Mouse (Mus musculus) limb, embryonic 12.5 days (tissue): Measurements from ENCODE around the gene Wbp11. TPM values are rescaled to one million over a fixed set of nuclear protein-coding genes. Genes with fewer than 3 reads are reported as not detected.

Experiments used
- ATAC-seq: fragments of 200-750 bp; cut with Nextera tagmentation; 2 replicates; pipeline ENCODE4 v1.8.0; 2017; ENCODE audit warnings: low read depth, moderate TSS enrichment; ENCODE audit not compliant: insufficient number of reproducible peaks, insufficient read depth, low FRiP score, low TSS enrichment
- H3K27ac ChIP-seq: fragments of 300-500 bp; sonication (generic); 2 replicates; pipeline ENCODE4 v1.5.1; 2016; ENCODE audit warnings: mild to moderate bottlenecking, moderate library complexity
- H3K27me3 ChIP-seq: fragments of 300-500 bp; sonication (generic); 2 replicates; pipeline ENCODE4 v1.6.1; 2016; ENCODE audit warnings: mild to moderate bottlenecking, moderate library complexity
- H3K36me3 ChIP-seq: fragments of 300-500 bp; sonication (generic); 2 replicates; pipeline ENCODE4 v1.6.1; 2016; ENCODE audit warnings: mild to moderate bottlenecking, moderate library complexity
- H3K4me1 ChIP-seq: fragments of 300-500 bp; sonication (generic); replicated peaks from 2 replicates; pipeline ENCODE4 v1.6.1; 2016
- H3K4me2 ChIP-seq: fragments of 300-500 bp; sonication (generic); 2 replicates; pipeline ENCODE4 v1.6.1; 2016; ENCODE audit warnings: mild to moderate bottlenecking, moderate library complexity
- H3K4me3 ChIP-seq: fragments of 300-500 bp; sonication (generic); replicated peaks from 2 replicates; pipeline ENCODE4 v1.5.1; 2016; ENCODE audit warnings: mild to moderate bottlenecking
- H3K9ac ChIP-seq: fragments of 300-500 bp; sonication (generic); replicated peaks from 2 replicates; pipeline ENCODE4 v1.6.1; 2016; ENCODE audit warnings: mild to moderate bottlenecking, moderate library complexity
- H3K9me3 ChIP-seq: fragments of 300-500 bp; sonication (generic); 2 replicates; pipeline ENCODE4 v1.6.1; 2016; ENCODE audit warnings: mild to moderate bottlenecking, moderate library complexity
- WGBS: fragments of 180-500 bp; shearing (Covaris S2); methylation state at CpG from one replicate; pipeline ENCODE4 v1.1.7; 2016; 5-methylcytosine and 5-hydroxymethylcytosine counted together
- polyA plus RNA-seq: library from polyadenylated mRNA; unstranded; fragments of >200 nt; fragmentation: Nextera tagmentation; extraction: Ambion mirVana; gene quantifications from 2 replicates; pipeline ENCODE4 v1.2.1, GENCODE M21; 2016

Gene Wbp11
- polyA plus RNA-seq, 1 experiment from 2014 or later, result 133 TPM

DNA sequence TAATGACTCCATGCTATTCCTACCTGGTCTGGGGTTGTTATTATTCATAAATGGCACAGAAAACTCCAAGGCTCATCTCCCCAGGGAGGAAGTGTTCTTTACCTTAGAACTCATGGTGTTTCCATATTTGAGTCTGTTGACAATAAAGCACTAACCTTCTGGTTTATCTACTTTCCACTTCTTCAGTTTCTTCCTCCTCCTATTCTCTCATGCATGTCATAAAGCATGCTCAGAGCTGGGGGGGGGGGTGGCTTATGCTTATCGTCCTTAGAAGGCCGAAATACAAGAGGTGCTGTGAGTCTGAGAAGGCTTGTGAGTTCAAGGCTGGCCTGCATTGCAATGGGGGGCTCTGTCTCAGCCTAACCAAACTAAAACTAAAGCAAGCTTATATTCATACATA is 27.1 kb upstream of the Wbp11 start:
- H3K27me3 ChIP-seq, result no peaks in the 10 kb centered on the region; the same call in 1 of the 2 replicates
- no peak overlapping the region for H3K9ac ChIP-seq
- no peak overlapping the region for H3K4me2 ChIP-seq
- H3K4me1 ChIP-seq, result peaks cover 33% of the 10 kb centered on the region
- ATAC-seq, result no peak
- no peak overlapping the region for H3K27ac ChIP-seq
- H3K9me3 ChIP-seq, result no peaks in the 10 kb centered on the region
- H3K4me3 ChIP-seq, result no peak overlapping the region
- no peaks in the 10 kb centered on the region for H3K36me3 ChIP-seq
- WGBS, result 81% methylated on average over 2 of the region's 2 CpGs

DNA sequence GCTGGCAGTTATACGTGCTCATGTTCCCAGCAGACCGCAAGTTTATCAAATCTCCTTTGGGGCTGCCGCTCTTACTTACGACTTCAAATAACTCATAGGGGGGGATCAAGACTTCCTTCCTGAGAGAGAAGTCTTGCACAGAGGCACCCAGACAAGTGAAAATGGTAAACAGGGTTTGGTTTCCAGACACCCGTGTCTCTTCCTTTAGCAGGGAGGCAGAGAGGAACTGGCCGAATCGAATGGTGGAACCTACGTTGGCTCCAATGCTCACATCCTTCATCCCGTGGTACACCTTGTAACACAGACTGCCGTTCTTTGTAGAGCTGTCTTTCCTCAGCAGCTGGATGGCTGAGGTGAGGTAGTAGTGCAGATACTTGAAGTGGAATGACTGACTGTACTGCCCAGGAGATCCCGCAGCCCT is 26.3 kb upstream of the Wbp11 start:
- H3K9me3 ChIP-seq, result no peaks in the 10 kb centered on the region
- 82% methylated on average over 11 of the region's 11 CpGs for WGBS
- H3K4me2 ChIP-seq, result no peak overlapping the region
- H3K9ac ChIP-seq, result no peak overlapping the region
- H3K4me1 ChIP-seq, result peaks cover 33% of the 10 kb centered on the region
- no peak for ATAC-seq
- H3K27ac ChIP-seq, result no peak overlapping the region
- no peaks in the 10 kb centered on the region; the same call in 1 of the 2 replicates for H3K27me3 ChIP-seq
- H3K36me3 ChIP-seq, result no peaks in the 10 kb centered on the region
- H3K4me3 ChIP-seq, result no peak overlapping the region

DNA sequence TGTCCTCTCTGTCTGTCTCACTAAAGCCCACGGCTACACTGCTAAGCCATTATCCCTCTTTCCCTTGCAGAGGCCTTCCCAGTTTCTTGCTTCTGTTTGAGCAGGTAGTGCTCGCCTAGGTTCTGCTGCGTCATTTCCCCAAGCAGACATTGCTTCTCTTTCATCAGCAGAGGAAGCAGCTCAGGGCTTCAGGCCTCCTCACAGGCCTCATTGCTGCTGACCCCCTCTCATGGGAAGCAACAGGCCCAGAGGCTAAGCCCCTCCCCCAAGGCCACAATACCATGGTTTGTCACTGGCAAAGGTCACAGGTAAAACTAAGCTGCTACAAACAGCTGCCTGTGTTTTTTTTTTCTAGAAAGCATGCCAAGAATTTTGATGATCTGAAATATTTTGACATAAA is 24.7 kb upstream of the Wbp11 start:
- H3K36me3 ChIP-seq, result no peaks in the 10 kb centered on the region
- ATAC-seq, result no peak
- 39% methylated on average over 3 of the region's 3 CpGs for WGBS
- H3K27ac ChIP-seq, result peak overlapping the region; percentile 80
- H3K27me3 ChIP-seq, result no peaks in the 10 kb centered on the region
- H3K4me3 ChIP-seq, result no peak overlapping the region
- H3K4me1 ChIP-seq, result peaks cover 27% of the 10 kb centered on the region
- no peak overlapping the region for H3K9ac ChIP-seq
- no peak overlapping the region; the same call in 1 of the 2 replicates for H3K4me2 ChIP-seq
- H3K9me3 ChIP-seq, result no peaks in the 10 kb centered on the region

DNA sequence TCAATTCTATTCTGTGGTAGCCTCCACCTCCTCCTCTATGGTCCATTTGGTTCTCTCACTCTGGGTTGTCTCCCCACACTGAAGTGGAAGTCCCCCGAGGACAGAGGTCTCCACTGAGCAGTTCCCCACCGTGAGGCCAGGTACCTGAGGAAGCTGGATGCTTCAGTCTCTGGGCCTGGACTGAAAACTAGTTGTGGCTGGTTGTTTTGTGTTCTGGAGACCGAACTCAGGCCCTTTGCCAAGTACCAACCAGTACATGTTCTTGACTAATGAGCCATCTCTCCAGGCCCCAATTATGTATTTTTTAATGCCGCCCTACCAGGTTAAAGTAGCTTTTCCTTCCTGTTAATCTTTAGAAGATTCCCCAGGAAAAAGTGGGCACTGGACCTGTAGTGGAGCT is 24.3 kb upstream of the Wbp11 start:
- H3K9ac ChIP-seq, result no peak overlapping the region
- H3K9me3 ChIP-seq, result no peaks in the 10 kb centered on the region
- peak overlapping the region; percentile 15; the same call in 1 of the 2 replicates for H3K4me2 ChIP-seq
- 81% methylated on average over 4 of the region's 4 CpGs for WGBS
- H3K27me3 ChIP-seq, result no peaks in the 10 kb centered on the region
- H3K4me3 ChIP-seq, result no peak overlapping the region
- H3K4me1 ChIP-seq, result peaks cover 23% of the 10 kb centered on the region
- peak overlapping the region; percentile 80 for H3K27ac ChIP-seq
- ATAC-seq, result no peak
- no peaks in the 10 kb centered on the region for H3K36me3 ChIP-seq

DNA sequence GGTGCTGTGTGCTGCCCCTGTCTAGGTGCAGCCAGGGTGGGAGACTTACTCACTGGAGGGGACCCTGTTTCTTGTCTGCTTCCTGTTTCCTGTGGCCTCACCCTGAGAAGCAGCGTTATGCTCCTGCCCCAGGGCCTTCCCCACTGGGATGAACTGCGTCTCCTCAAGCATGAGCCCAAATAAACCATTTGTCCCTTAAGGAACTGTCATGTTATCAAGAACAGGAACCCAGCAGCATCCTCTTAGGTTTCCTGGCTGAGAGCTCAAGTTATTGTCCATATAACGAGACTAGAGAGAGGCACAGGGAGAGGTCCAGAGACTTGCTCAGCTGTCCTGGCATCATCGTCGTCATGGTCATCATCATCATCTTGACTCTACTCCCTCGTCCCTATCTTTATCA is 22.2 kb upstream of the Wbp11 start:
- Histone ChIP-seq H3K9ac (no peak overlapping the region), H3K36me3 (no peaks in the 10 kb centered on the region), H3K4me1 (peaks cover 12% of the 10 kb centered on the region), H3K9me3 (no peaks in the 10 kb centered on the region), H3K27ac (no peak overlapping the region), H3K4me3 (no peak overlapping the region), H3K27me3 (no peaks in the 10 kb centered on the region), H3K4me2 (no peak overlapping the region)
- ATAC-seq, result no peak
- 76% methylated on average over 6 of the region's 6 CpGs for WGBS

DNA sequence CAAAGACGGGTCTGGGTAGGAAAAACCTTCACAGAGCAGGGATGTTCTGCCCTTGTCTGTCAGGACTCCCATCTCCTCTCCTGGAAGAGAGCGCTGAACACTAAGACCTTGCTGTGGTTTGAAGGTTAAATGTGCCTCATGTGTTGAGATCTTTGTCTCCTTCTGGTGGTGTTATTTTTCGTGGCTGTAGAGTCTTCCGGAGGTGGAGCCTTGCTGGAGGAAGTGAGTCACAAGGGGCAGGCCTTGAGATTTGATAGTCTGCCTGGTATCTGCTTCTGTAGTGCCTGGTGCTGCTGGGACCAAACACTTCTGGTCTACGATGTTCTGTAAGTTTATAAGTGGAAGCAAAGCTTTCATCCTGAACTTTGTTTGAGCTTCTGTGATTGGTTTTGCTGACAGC is 20.9 kb upstream of the Wbp11 start:
- no peak overlapping the region for H3K9ac ChIP-seq
- H3K27me3 ChIP-seq, result no peaks in the 10 kb centered on the region
- ATAC-seq, result no peak
- H3K4me3 ChIP-seq, result no peak overlapping the region
- H3K4me2 ChIP-seq, result no peak overlapping the region
- H3K4me1 ChIP-seq, result peaks cover 9% of the 10 kb centered on the region
- no peaks in the 10 kb centered on the region for H3K36me3 ChIP-seq
- no peak overlapping the region for H3K27ac ChIP-seq
- H3K9me3 ChIP-seq, result no peaks in the 10 kb centered on the region
- WGBS, result 87% methylated on average over 5 of the region's 5 CpGs

DNA sequence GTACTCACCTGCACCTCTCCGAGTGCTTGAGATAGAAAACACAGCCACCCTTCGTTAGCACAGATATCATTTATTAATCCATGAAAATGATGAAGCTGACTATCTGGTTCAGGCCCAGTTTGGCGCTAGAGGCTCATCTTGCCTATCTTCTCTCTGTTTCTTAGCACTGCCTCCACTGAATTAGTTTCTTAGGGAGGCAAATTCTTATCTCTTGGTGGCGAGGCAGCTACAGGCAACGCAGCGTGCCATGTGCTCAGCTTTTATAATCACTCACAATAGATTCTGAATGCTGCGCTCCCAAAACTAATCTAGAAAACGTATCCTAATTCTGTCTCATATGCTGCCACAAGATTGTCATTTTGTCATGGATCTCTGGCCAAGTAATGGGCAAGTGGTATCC is 20.4 kb upstream of the Wbp11 start:
- no peak overlapping the region for H3K4me3 ChIP-seq
- no peaks in the 10 kb centered on the region for H3K27me3 ChIP-seq
- no peak overlapping the region for H3K9ac ChIP-seq
- H3K36me3 ChIP-seq, result no peaks in the 10 kb centered on the region
- ATAC-seq, result no peak
- H3K27ac ChIP-seq, result no peak overlapping the region
- 92% methylated on average over 8 of the region's 8 CpGs for WGBS
- no peaks in the 10 kb centered on the region for H3K9me3 ChIP-seq
- H3K4me2 ChIP-seq, result no peak overlapping the region
- peaks cover 9% of the 10 kb centered on the region for H3K4me1 ChIP-seq

DNA sequence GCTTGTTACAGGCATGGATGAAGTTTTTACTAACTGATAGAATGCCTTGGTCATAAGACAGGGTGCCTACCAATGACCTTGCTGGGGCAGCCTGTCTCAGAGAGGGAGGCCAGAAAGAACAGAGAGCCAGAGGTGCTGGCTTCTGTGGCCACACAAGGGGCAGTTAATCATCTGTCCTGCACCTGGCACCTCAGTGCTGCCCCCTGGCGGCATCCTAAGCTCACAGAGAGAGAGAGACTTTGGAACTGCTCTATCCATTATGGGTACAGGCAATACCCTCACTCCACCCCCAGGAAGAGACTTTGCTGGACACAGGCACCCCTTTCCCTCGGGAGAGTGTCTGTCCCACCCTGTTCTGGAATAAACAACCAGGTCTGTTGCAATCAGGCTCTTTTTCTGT is 19.8 kb upstream of the Wbp11 start:
- 30% methylated on average over 2 of the region's 2 CpGs for WGBS
- peaks cover 7% of the 10 kb centered on the region for H3K4me1 ChIP-seq
- H3K4me3 ChIP-seq, result no peak overlapping the region
- H3K27me3 ChIP-seq, result no peaks in the 10 kb centered on the region
- H3K4me2 ChIP-seq, result no peak overlapping the region
- no peaks in the 10 kb centered on the region for H3K9me3 ChIP-seq
- no peak overlapping the region for H3K9ac ChIP-seq
- H3K27ac ChIP-seq, result no peak overlapping the region
- ATAC-seq, result no peak
- no peaks in the 10 kb centered on the region for H3K36me3 ChIP-seq

DNA sequence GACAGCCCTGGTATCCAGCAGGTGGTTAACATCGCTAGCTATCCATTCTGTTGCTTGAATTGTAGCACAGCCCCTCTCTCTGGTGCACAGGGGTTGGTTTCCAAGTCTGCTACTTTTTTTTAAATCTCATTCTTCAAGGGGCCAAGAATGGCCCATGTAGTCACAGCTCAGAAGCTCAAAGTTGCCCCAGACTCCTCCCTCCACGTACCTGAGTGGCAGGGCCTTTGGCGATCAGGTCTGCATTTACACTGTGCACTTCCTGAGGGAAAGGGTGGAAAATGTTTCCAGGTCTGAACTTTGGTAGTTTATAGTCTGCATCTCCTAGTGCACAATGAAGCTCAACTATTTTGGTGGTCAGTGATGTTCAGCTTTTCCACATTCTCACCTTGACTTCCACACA is 19.2 kb upstream of the Wbp11 start:
- Histone ChIP-seq H3K9me3 (no peaks in the 10 kb centered on the region), H3K27me3 (no peaks in the 10 kb centered on the region), H3K9ac (no peak overlapping the region), H3K36me3 (no peaks in the 10 kb centered on the region), H3K4me2 (no peak overlapping the region), H3K4me3 (no peak overlapping the region), H3K4me1 (peaks cover 2% of the 10 kb centered on the region), H3K27ac (no peak overlapping the region)
- WGBS, result 95% methylated on average over 3 of the region's 3 CpGs
- no peak for ATAC-seq

DNA sequence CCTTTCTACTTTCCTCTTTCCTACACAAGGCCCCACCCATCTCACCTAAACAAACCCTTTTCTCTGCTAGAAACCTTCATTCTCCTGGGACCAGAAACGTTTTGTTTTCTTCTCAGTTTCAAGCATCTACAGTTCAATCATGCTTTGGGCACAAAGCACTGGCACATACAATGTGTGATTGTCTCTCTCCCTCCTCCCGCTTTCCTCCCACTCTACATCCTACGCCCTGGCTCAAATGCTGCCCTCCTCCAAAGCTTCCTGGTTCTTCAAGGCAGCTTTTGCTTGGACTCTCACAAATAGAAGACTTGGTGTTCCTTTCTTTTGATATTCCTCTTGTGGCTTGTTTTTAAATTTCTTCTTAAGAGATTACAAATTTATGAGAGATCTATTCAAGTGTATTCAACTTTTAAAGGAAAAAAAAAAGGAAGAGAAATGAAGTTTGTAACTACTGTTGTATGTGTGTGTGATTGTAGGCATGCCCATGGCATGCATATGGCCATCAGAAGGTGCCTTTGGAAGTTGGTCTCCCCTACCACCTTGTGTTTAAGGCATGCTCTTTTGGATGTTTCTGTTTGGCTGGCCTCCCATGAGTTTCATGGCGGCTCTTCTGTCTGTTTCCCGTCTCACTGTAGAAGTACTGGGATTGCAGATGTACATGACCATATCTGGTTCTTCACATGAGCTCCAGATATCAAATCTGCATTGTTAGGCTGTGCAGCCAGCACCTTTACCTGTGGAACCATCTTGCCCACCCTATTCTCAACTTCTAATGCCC is 17.9 kb upstream of the Wbp11 start:
- no peaks in the 10 kb centered on the region for H3K36me3 ChIP-seq
- WGBS, result 79% methylated on average over 5 of the region's 5 CpGs
- no peak overlapping the region for H3K9ac ChIP-seq
- ATAC-seq, result no peak
- H3K4me2 ChIP-seq, result no peak overlapping the region
- H3K4me3 ChIP-seq, result no peak overlapping the region
- no peaks in the 10 kb centered on the region for H3K4me1 ChIP-seq
- no peaks in the 10 kb centered on the region for H3K27me3 ChIP-seq
- H3K9me3 ChIP-seq, result no peaks in the 10 kb centered on the region
- no peak overlapping the region for H3K27ac ChIP-seq

DNA sequence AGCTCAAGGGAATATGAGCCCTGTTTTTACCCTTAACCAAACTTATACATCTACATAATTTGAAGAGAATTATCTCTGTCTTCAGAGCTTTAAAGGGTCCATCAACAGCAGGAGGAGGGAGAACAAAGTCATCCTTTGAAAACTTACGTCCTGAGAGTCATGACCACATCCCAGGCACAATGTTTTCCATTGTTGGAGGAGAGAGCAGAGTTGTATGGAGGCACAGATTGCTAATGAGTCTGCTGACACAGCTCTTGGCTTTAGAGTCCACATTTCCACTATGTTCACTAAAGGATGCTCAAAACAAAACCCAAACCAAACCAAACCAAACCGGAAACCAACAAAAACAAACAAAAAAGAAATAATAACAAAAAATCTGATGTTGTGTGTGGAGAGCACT is 16.9 kb upstream of the Wbp11 start:
- H3K27me3 ChIP-seq, result no peaks in the 10 kb centered on the region
- 83% methylated on average over 2 of the region's 2 CpGs for WGBS
- H3K9ac ChIP-seq, result no peak overlapping the region

DNA sequence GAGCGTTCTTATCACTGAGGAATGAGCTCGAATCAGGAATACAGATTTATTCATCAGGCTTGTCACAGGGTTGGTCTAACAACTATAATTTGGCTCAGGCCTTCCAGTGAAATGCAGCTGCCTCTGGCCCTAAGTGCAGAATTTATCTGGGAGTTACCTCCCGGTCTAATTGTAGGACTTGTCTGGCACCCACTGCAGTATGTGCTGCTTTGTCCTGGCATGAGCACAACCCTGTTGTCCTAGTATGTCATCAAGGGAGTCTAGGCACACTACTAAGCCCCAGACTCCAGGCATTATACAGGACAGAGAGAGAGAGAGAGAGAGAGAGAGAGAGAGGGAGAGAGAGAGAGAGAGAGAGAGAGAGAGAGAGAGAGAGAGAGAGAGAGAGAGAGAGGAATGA is 9.3 kb upstream of the Wbp11 start:
- Histone ChIP-seq H3K9ac (no peak overlapping the region), H3K27me3 (peaks cover 5% of the 10 kb centered on the region; the same call in 1 of the 2 replicates), H3K36me3 (no peaks in the 10 kb centered on the region), H3K4me2 (no peak overlapping the region), H3K9me3 (no peaks in the 10 kb centered on the region), H3K4me1 (no peaks in the 10 kb centered on the region), H3K4me3 (no peak overlapping the region), H3K27ac (no peak overlapping the region)
- WGBS, result 83% methylated on average over 3 of the region's 3 CpGs
- no peak for ATAC-seq

More for the DNA sequence above, 16.9 kb upstream of the Wbp11 start:
- no peak for ATAC-seq
- H3K9me3 ChIP-seq, result no peaks in the 10 kb centered on the region
- H3K4me1 ChIP-seq, result no peaks in the 10 kb centered on the region
- H3K4me3 ChIP-seq, result no peak overlapping the region
- no peak overlapping the region for H3K4me2 ChIP-seq
- no peaks in the 10 kb centered on the region for H3K36me3 ChIP-seq
- H3K27ac ChIP-seq, result no peak overlapping the region
